ENCODE assay signal across 23 mouse cellular contexts in the genomic region with DNA sequence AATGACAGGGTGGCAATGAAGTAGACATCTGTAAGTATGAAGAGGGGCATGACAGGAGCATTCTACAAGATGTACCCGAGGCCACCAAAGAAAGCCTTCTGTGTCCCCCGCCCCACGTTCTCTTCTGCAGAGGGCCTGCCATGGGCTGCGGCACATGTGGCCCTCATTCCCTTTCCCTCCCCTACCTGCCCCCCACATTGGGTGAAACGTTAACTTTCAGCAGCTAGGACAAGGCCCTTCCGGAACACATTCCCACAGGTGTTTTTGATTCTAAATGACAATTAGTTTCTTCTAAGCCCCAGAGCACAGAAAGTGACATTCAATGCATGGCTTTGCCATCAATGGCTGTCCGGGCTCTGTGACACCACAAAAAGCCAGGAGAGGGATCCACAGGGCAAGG.
"Had no signal": no experiment of that assay in that cellular context is flagged by ENCODE, and none has a peak within 500 bp of the region (broad histone marks: within the 10 kb centered on the region; RNA-seq: fewer than 3 reads in every experiment).

No protein-coding gene starts in this region.

- ATAC-seq: hindbrain, postnatal 0 days; intestine, embryonic 16.5 days; liver, embryonic 12.5 days had no signal

- H3K27me3 ChIP-seq: hindbrain, embryonic 13.5 days; hindbrain, embryonic 15.5 days had no signal

- DNase-seq: gastrocnemius, postnatal 14 days; gastrocnemius, postnatal 36 days; heart, adult 11 months; heart, adult 2 months; heart, postnatal 14 days; heart, postnatal 36 days; kidney, adult 11 months; kidney, adult 2 months; kidney, postnatal 10 days; kidney, postnatal 25 days; layer of hippocampus, postnatal 36 days; left cerebral cortex, postnatal 4 days had no signal

- H3K36me3 ChIP-seq: heart, embryonic 15.5 days; liver, embryonic 12.5 days had no signal

- H3K9me3 ChIP-seq: heart, embryonic 13.5 days; heart, embryonic 15.5 days; hindbrain, embryonic 13.5 days; hindbrain, embryonic 15.5 days; limb, embryonic 13.5 days; limb, embryonic 15.5 days; liver, embryonic 12.5 days had no signal

- H3K4me3 ChIP-seq: heart, adult 2 months; heart, embryonic 13.5 days; heart, embryonic 15.5 days; hindbrain, embryonic 13.5 days; hindbrain, embryonic 15.5 days; layer of hippocampus, adult 2 months; limb, embryonic 13.5 days; limb, embryonic 15.5 days; liver, embryonic 12.5 days had no signal

- H3K4me1 ChIP-seq: hindbrain, embryonic 15.5 days had no signal

- H3K27ac ChIP-seq: heart, adult 2 months; heart, embryonic 13.5 days; heart, embryonic 15.5 days; hindbrain, embryonic 13.5 days; hindbrain, embryonic 15.5 days; hindbrain, postnatal 0 days; layer of hippocampus, adult 2 months; limb, embryonic 13.5 days; limb, embryonic 15.5 days; liver, embryonic 12.5 days; liver, embryonic 14.5 days had no signal

- H3K9ac ChIP-seq: heart, embryonic 13.5 days; heart, embryonic 15.5 days; hindbrain, embryonic 13.5 days; hindbrain, embryonic 15.5 days; limb, embryonic 13.5 days; limb, embryonic 15.5 days; liver, embryonic 12.5 days; liver, embryonic 14.5 days had no signal

- H3K4me2 ChIP-seq: heart, embryonic 13.5 days; heart, embryonic 15.5 days; hindbrain, embryonic 13.5 days; hindbrain, embryonic 15.5 days; limb, embryonic 13.5 days; limb, embryonic 15.5 days; liver, embryonic 12.5 days had no signal
